Mouse (Mus musculus) testis, adult 2 months (tissue): ENCODE measurements around the gene Olfr455. TPM values are rescaled to one million over a fixed set of nuclear protein-coding genes. Genes with fewer than 3 reads are reported as not detected.

Experiments used
- H3K27ac ChIP-seq: fragments of 200-500 bp; 2 replicates; pipeline ENCODE4 v1.5.1; 2012; ENCODE audit warnings: low read depth, low read length; ENCODE audit not compliant: control insufficient read depth, insufficient read depth
- H3K27me3 ChIP-seq: fragments of 200-500 bp; 2 replicates; pipeline ENCODE4 v1.6.1; 2012; ENCODE audit warnings: mild to moderate bottlenecking, low read length, moderate library complexity; ENCODE audit not compliant: control insufficient read depth, insufficient read depth
- H3K36me3 ChIP-seq: fragments of 200-500 bp; 2 replicates; pipeline ENCODE4 v1.6.1; 2012; ENCODE audit warnings: mild to moderate bottlenecking, low read length; ENCODE audit not compliant: control insufficient read depth, insufficient read depth
- H3K4me1 ChIP-seq: fragments of 200-500 bp; 2 replicates; pipeline ENCODE4 v1.6.1; 2012; ENCODE audit warnings: low read length; ENCODE audit not compliant: control insufficient read depth, insufficient read depth
- H3K4me3 ChIP-seq: fragments of 200-500 bp; 2 replicates; pipeline ENCODE4 v1.5.1; 2012; ENCODE audit warnings: low read depth, mild to moderate bottlenecking, low read length, moderate library complexity, mixed read lengths; ENCODE audit not compliant: control insufficient read depth
- CTCF ChIP-seq: fragments of 200-500 bp; IDR thresholded peaks from 2 replicates; pipeline ENCODE4 v1.5.1; 2012; ENCODE audit warnings: low read depth, mild to moderate bottlenecking, inconsistent platforms, low read length, moderate library complexity; ENCODE audit not compliant: control insufficient read depth, insufficient read depth, insufficient replicate concordance
- POLR2A ChIP-seq: fragments of 200-500 bp; IDR thresholded peaks from 2 replicates; pipeline ENCODE4 v1.6.1; 2012; ENCODE audit warnings: low read depth, mild to moderate bottlenecking, inconsistent platforms, low read length, moderate library complexity; ENCODE audit not compliant: control insufficient read depth
- polyA plus RNA-seq: library from polyadenylated mRNA; depleted of rRNA; stranded (reverse); fragments of >200 nt; gene quantifications from 2 replicates; pipeline ENCODE4 v1.2.3, GENCODE M21; 2012; rRNA removed

Olfr455 gene
- polyA plus RNA-seq, 1 experiment, result 0.15 TPM

GRCm38 (mm10) chr6:42489731-42490130 lies 57.7 kb downstream of the Olfr455 start:
- Histone ChIP-seq H3K36me3 (no peaks in the 10 kb centered on the region), H3K4me1 (no peaks in the 10 kb centered on the region), H3K27ac (no peak overlapping the region), H3K27me3 (no peaks in the 10 kb centered on the region), H3K4me3 (no peak overlapping the region)
- no peak for TF ChIP-seq CTCF
- TF ChIP-seq POLR2A, result no peak

- Histone ChIP-seq H3K27ac (no peak within 1 kb of the TSS), H3K36me3 (no peaks in the 10 kb centered on the region)
- TF ChIP-seq CTCF, result no peak
- TF ChIP-seq POLR2A, result no peak
These were observed 60.3 kb downstream of the Olfr455 start, which contains the start of gene Olfr456 for GRCm38 (mm10) chr6:42487114-42487513. TSS of gene Olfr456 (minus strand) at chr6:42487214.

More at GRCm38 (mm10) chr6:42487114-42487513, 60.3 kb downstream of the Olfr455 start, which contains the start of gene Olfr456:
- H3K4me1 ChIP-seq, result no peaks in the 10 kb centered on the region
- H3K27me3 ChIP-seq, result no peaks in the 10 kb centered on the region
- H3K4me3 ChIP-seq, result no peak within 1 kb of the TSS

Other genes starting within 250 kb of the Olfr455 start
- 11.9 and 12.0 TPM in 2 replicates for gene Fam131b, start 222.9 kb downstream of the Olfr455 start, polyA plus RNA-seq
- 35.2 and 40.1 TPM in 2 replicates for gene Zyx, start 198.0 kb downstream of the Olfr455 start, polyA plus RNA-seq
- 0.30 and 0.76 TPM in 2 replicates for gene Epha1, start 174.3 kb downstream of the Olfr455 start, polyA plus RNA-seq
- gene Tas2r143, start 147.3 kb downstream of the Olfr455 start, polyA plus RNA-seq, result not detected in 2 replicates
- not detected in 2 replicates for gene Tas2r135, start 142.2 kb downstream of the Olfr455 start, polyA plus RNA-seq
- gene Tas2r126, start 113.1 kb downstream of the Olfr455 start, polyA plus RNA-seq, result not detected in 2 replicates
- 0.16 TPM in 1 of 2 replicates, not detected in the other for gene Olfr458, start 82.4 kb downstream of the Olfr455 start, polyA plus RNA-seq
- not detected in 2 replicates for gene Olfr457, start 71.3 kb downstream of the Olfr455 start, polyA plus RNA-seq
- 0.20 and 0.42 TPM in 2 replicates for gene Olfr456, start 60.4 kb downstream of the Olfr455 start, polyA plus RNA-seq
- not detected in 2 replicates for gene Tcaf3, start 50.1 kb upstream of the Olfr455 start, polyA plus RNA-seq
- 0.29 and 0.43 TPM in 2 replicates for gene Tcaf2, start 97.7 kb upstream of the Olfr455 start, polyA plus RNA-seq
- gene Tcaf1, start 162.5 kb upstream of the Olfr455 start, polyA plus RNA-seq, result 2.2 and 2.6 TPM in 2 replicates
- not detected in 2 replicates for gene Olfr453, start 191.8 kb upstream of the Olfr455 start, polyA plus RNA-seq
- not detected in 2 replicates for gene Olfr38, start 208.8 kb upstream of the Olfr455 start, polyA plus RNA-seq
- not detected in 2 replicates for gene Olfr452, start 237.5 kb upstream of the Olfr455 start, polyA plus RNA-seq